Mouse (Mus musculus) liver, postnatal 0 days (tissue): Measurements from ENCODE around the gene Lrrc59.

ENCODE experiments used
- CTCF ChIP-seq: sonication (generic); IDR thresholded peaks from 2 replicates; pipeline ENCODE4 v1.5.1; 2016; ENCODE audit warnings: antibody characterized with exemption, low read depth
- EP300 ChIP-seq: IDR thresholded peaks from 2 replicates; pipeline ENCODE4 v1.6.1; 2016; ENCODE audit warnings: antibody characterized with exemption, low read depth, mild to moderate bottlenecking

GRCm38 (mm10) chr11:94580111-94580740, 49.3 kb upstream of the Lrrc59 start:
- no peak for TF ChIP-seq CTCF
- no peak for TF ChIP-seq EP300
